8 mouse cellular contexts compared by ENCODE assay signal in genomic region chr16:94258366-94259310, GRCm38 (mm10). TPM values are rescaled to one million over a fixed set of nuclear protein-coding genes. Genes with fewer than 3 reads are reported as not detected.
DNase-seq lines count a peak whose midpoint lies in the region; ATAC-seq and TF ChIP-seq lines count a peak whose summit lies in the region.
"Had no signal": no experiment of that assay in that cellular context is flagged by ENCODE, and none has a peak within 500 bp of the region (broad histone marks: within the 10 kb centered on the region; RNA-seq: fewer than 3 reads in every experiment).

No protein-coding gene starts in this region.

- no peak overlapping the region for H3K4me3 ChIP-seq in intestine, postnatal 0 days (ENCODE audit: low read depth, low read length)
- no peak overlapping the region for H3K4me3 ChIP-seq in midbrain, embryonic 14.5 days (replicated peaks; ENCODE audit: low read depth, low read length)
- no peak overlapping the region for H3K4me3 ChIP-seq in spleen, adult 2 months (ENCODE audit: extremely low read depth, insufficient read depth, insufficient read length)
- H3K4me3 ChIP-seq: myocyte had no signal

- peak; percentile 93 for ATAC-seq in common myeloid progenitor, adult 5-6 weeks (replicated peaks; ENCODE audit: low read depth, poor library complexity, severe bottlenecking)
- peak; percentile 43; the same call in 1 of the 2 replicates for ATAC-seq in intestine, postnatal 0 days
- ATAC-seq in midbrain, embryonic 14.5 days (ENCODE audit: low FRiP score, low TSS enrichment), result peak; percentile 40; the same call in 1 of the 2 replicates

- no peak overlapping the region for H3K27ac ChIP-seq in intestine, postnatal 0 days (ENCODE audit: low read depth, low read length)
- H3K27ac ChIP-seq in midbrain, embryonic 14.5 days (replicated peaks; ENCODE audit: low read depth, low read length), result no peak overlapping the region
- no peak overlapping the region for H3K27ac ChIP-seq in spleen, adult 2 months (ENCODE audit: insufficient read depth, low read length)

- 41% methylated on average over 14 of the region's 14 CpGs for WGBS in intestine, postnatal 0 days
- whole genome bisulfite sequencing in midbrain, embryonic 14.5 days, result 69% methylated on average over 14 of the region's 14 CpGs
- 66% methylated on average over 14 of the region's 14 CpGs for WGBS in spleen, adult 2 months

- H3K4me1 ChIP-seq in intestine, postnatal 0 days (replicated peaks; ENCODE audit: control insufficient read depth, insufficient read depth, low read length), result no peaks in the 10 kb centered on the region
- H3K4me1 ChIP-seq in midbrain, embryonic 14.5 days (ENCODE audit: control insufficient read depth, insufficient read depth, low read length), result no peaks in the 10 kb centered on the region
- H3K4me1 ChIP-seq in spleen, adult 2 months (ENCODE audit: control insufficient read depth, insufficient read depth, insufficient read length), result no peaks in the 10 kb centered on the region

- intact Hi-C loops in left cerebral cortex, postnatal 25 days (cut with DNase I), result loop anchor here (1.0 to 5.0 kb wide), 4 partner anchors 131 to 341 kb away; no protein-coding TSS in a partner anchor

- peak; percentile 98 for TF ChIP-seq CTCF in intestine, postnatal 0 days (IDR thresholded peaks at IDR 0.05; ENCODE audit: low read depth)
- peak; percentile 83; the same call in 1 of the 2 replicates for TF ChIP-seq CTCF in spleen, adult 2 months (IDR thresholded peaks at IDR 0.05; ENCODE audit: extremely low read depth, insufficient read depth, insufficient read length, insufficient replicate concordance)

- H3K27me3 ChIP-seq in intestine, postnatal 0 days (replicated peaks; ENCODE audit: control insufficient read depth, insufficient read depth, low read length), result no peaks in the 10 kb centered on the region
- H3K27me3 ChIP-seq in midbrain, embryonic 14.5 days (ENCODE audit: control insufficient read depth, insufficient read depth, low read length), result no peaks in the 10 kb centered on the region
- H3K27me3 ChIP-seq in spleen, adult 2 months (ENCODE audit: control insufficient read depth, insufficient read depth, low read length), result no peaks in the 10 kb centered on the region

- peak; percentile 67 to 92 for DNase-seq in adrenal gland, adult (ENCODE audit: inconsistent age in 2 of 2, low spot score in 1 of 2)
- peak; percentile 48 for DNase-seq in gastrocnemius, postnatal 25 days
- DNase-seq in left cerebral cortex, postnatal 25 days (ENCODE audit: low spot score in 2 of 2), result peak; percentile 72 to 86
- peak; percentile 95 for DNase-seq in midbrain, embryonic 14.5 days
- DNase-seq in spleen, adult 2 months (ENCODE audit: low read depth in 1 of 2, low spot score in 2 of 2), result peak; percentile 59 to 74

- no peak for TF ChIP-seq POLR2A in spleen, adult 2 months (IDR thresholded peaks at IDR 0.05; ENCODE audit: low read depth, low read length)

- peaks cover under 1% of the 10 kb centered on the region; the same call in 1 of the 2 replicates for H3K36me3 ChIP-seq in intestine, postnatal 0 days (ENCODE audit: control insufficient read depth, insufficient read depth)
- H3K36me3 ChIP-seq in midbrain, embryonic 14.5 days (ENCODE audit: control insufficient read depth, insufficient read depth, low read length), result no peaks in the 10 kb centered on the region
- H3K36me3 ChIP-seq in spleen, adult 2 months (ENCODE audit: control insufficient read depth, insufficient read depth, low read length), result no peaks in the 10 kb centered on the region

- no peak overlapping the region for H3K9ac ChIP-seq in intestine, postnatal 0 days (ENCODE audit: low read depth, low read length)
- H3K9ac ChIP-seq in midbrain, embryonic 14.5 days (replicated peaks; ENCODE audit: low read length), result no peak overlapping the region

- no peak overlapping the region for H3K4me2 ChIP-seq in intestine, postnatal 0 days (replicated peaks; ENCODE audit: low read depth)
- H3K4me2 ChIP-seq in midbrain, embryonic 14.5 days (ENCODE audit: low read length), result no peak overlapping the region

- H3K9me3 ChIP-seq in intestine, postnatal 0 days (ENCODE audit: control insufficient read depth), result no peaks in the 10 kb centered on the region
- no peaks in the 10 kb centered on the region for H3K9me3 ChIP-seq in midbrain, embryonic 14.5 days (ENCODE audit: control insufficient read depth, low read length)

RNA-seq across cellular contexts. Expression of gene Hlcs, which starts 54.7 kb away (rescaled TPM):
- total RNA-seq in common myeloid progenitor, adult 5-6 weeks (2017), result 8.7 and 11.3 TPM in 2 replicates
- 1 to 10 TPM; 6.8 to 8.6 TPM for total RNA-seq in gastrocnemius, postnatal 25 days (2021)
- polyA plus RNA-seq in intestine, postnatal 0 days (2015; fragmentation: Nextera tagmentation; extraction: Ambion mirVana), result 2.8 and 3.6 TPM in 2 replicates
- 10 to 100 TPM; 15.7 to 16.1 TPM for total RNA-seq in left cerebral cortex, postnatal 25 days (2021)
- polyA plus RNA-seq in midbrain, embryonic 14.5 days (2014; fragmentation: Nextera tagmentation; extraction: Ambion mirVana), result 6.6 and 7.2 TPM in 2 replicates
- polyA plus RNA-seq in spleen, adult 2 months (2012; rRNA removed), result 9.7 and 9.8 TPM in 2 replicates

Comparison
In these comparisons a context has a peak if more than half of its experiments do, and no peak if none do; other contexts are left out.
1. ATAC-seq: peak in every context shown above with its lines; median percentile 93 in common myeloid progenitor, adult 5-6 weeks; 43 in intestine, postnatal 0 days; 40 in midbrain, embryonic 14.5 days.